Mouse (Mus musculus) CH12.LX (cell line): ENCODE measurements at regions not wholly inside any gene's neighbourhood (a gene's known extent, or its start where the extent isn't known, plus 50 kb on each side); places are given as distances from the start of the nearest gene placed in this dataset.
A peak's percentile ranks its signal among the peaks of the same experiment; 100 is the strongest.

Source experiments
- DNase-seq: peaks from one replicate; pipeline ENCODE4 v3.0.0-alpha.2; 2013; ENCODE audit errors: extremely low read depth
- H3K27ac ChIP-seq: 2 replicates; pipeline ENCODE4 v1.5.1; 2012; ENCODE audit warnings: low read depth, mild to moderate bottlenecking, control low read depth, moderate library complexity; ENCODE audit not compliant: insufficient read depth
- H3K27me3 ChIP-seq: replicated peaks from 2 replicates; pipeline ENCODE3; 2012; ENCODE audit warnings: inconsistent platforms
- H3K36me3 ChIP-seq, 2 experiments: replicated peaks in 1 of 2; 2 replicates each; pipeline versions ENCODE3 to v1.6.1; 2012; ENCODE audit warnings: inconsistent platforms in 1 of 2, low read length in 1 of 2, mild to moderate bottlenecking in 1 of 2, mixed read lengths in 1 of 2, moderate library complexity in 1 of 2; ENCODE audit not compliant: control insufficient read depth in 1 of 2, insufficient read depth in 1 of 2
- H3K4me1 ChIP-seq, 2 experiments: 2 replicates each; pipeline ENCODE4 v1.6.1; 2012; ENCODE audit warnings: inconsistent platforms in 1 of 2, moderate library complexity in 1 of 2; ENCODE audit not compliant: insufficient read depth in 2 of 2, control insufficient read depth in 1 of 2
- H3K4me2 ChIP-seq: 2 replicates; pipeline ENCODE4 v1.6.1; 2012; ENCODE audit warnings: low read depth, mild to moderate bottlenecking, control low read depth; ENCODE audit not compliant: poor library complexity, insufficient read depth, severe bottlenecking
- H3K4me3 ChIP-seq, 3 experiments: fragments of 150-350 bp in 1 of 3; sonication (generic) in 1 of 3; replicated peaks in 1 of 3; 2 replicates each; pipeline versions ENCODE3 to v1.5.1; 2011 to 2012; ENCODE audit warnings: low read depth in 2 of 3, low read length in 2 of 3, mild to moderate bottlenecking in 2 of 3, moderate library complexity in 2 of 3, control low read depth in 1 of 3, improper control_type of control experiment in 1 of 3, inconsistent platforms in 1 of 3, mixed read lengths in 1 of 3; ENCODE audit not compliant: poor library complexity in 1 of 3
- H3K79me2 ChIP-seq: replicated peaks from 2 replicates; pipeline ENCODE4 v1.6.1; 2012; ENCODE audit warnings: mild to moderate bottlenecking, moderate library complexity; ENCODE audit not compliant: control insufficient read depth, poor library complexity, insufficient read depth, severe bottlenecking; ENCODE audit errors: extremely low read depth
- H3K9ac ChIP-seq: 2 replicates; pipeline ENCODE4 v1.6.1; 2012; ENCODE audit warnings: low read depth, mild to moderate bottlenecking, control low read depth, moderate library complexity; ENCODE audit not compliant: insufficient read depth
- H3K9me3 ChIP-seq: replicated peaks from 2 replicates; pipeline ENCODE3; 2012; ENCODE audit warnings: low read length, inconsistent platforms, mixed read lengths
- BHLHE40 ChIP-seq: IDR thresholded peaks from 2 replicates; pipeline ENCODE4 v1.6.1; 2011; ENCODE audit warnings: mild to moderate bottlenecking, low read depth, low read length, improper control_type of control experiment
- CHD2 ChIP-seq: IDR thresholded peaks from 2 replicates; pipeline ENCODE4 v1.6.1; 2011; ENCODE audit warnings: low read length, improper control_type of control experiment
- E2F4 ChIP-seq: IDR thresholded peaks from 2 replicates; pipeline ENCODE4 v1.6.1; 2011; ENCODE audit warnings: low read depth, low read length, improper control_type of control experiment; ENCODE audit not compliant: insufficient replicate concordance
- ELF1 ChIP-seq: IDR thresholded peaks from 2 replicates; pipeline ENCODE4 v1.6.1; 2014; ENCODE audit warnings: low read depth, mild to moderate bottlenecking, inconsistent platforms, low read length, improper control_type of control experiment
- EP300 ChIP-seq: IDR thresholded peaks from 2 replicates; pipeline ENCODE4 v1.6.1; 2011; ENCODE audit warnings: low read length, improper control_type of control experiment
- ETS1 ChIP-seq: conservative IDR thresholded peaks from 2 replicates; pipeline ENCODE4 v1.6.1; 2012; ENCODE audit warnings: low read depth, mild to moderate bottlenecking, inconsistent platforms, low read length, improper control_type of control experiment, moderate library complexity
- GABPA ChIP-seq: IDR thresholded peaks from 2 replicates; pipeline ENCODE4 v1.6.1; 2012; ENCODE audit warnings: low read depth, low read length, improper control_type of control experiment, inconsistent platforms; ENCODE audit not compliant: insufficient replicate concordance
- IRF4 ChIP-seq: IDR thresholded peaks from 2 replicates; pipeline ENCODE4 v1.6.1; 2014; ENCODE audit warnings: low read depth, mild to moderate bottlenecking, inconsistent platforms, low read length, improper control_type of control experiment
- JUN ChIP-seq: IDR thresholded peaks from 2 replicates; pipeline ENCODE4 v1.6.1; 2011; ENCODE audit warnings: low read depth, mild to moderate bottlenecking, low read length, improper control_type of control experiment, moderate library complexity; ENCODE audit not compliant: insufficient read depth
- JUND ChIP-seq: conservative IDR thresholded peaks from 2 replicates; pipeline ENCODE4 v1.6.1; 2011; ENCODE audit warnings: low read depth, low read length, improper control_type of control experiment
- MAFK ChIP-seq: IDR thresholded peaks from 2 replicates; pipeline ENCODE4 v1.6.1; 2011; ENCODE audit warnings: low read length, improper control_type of control experiment; ENCODE audit not compliant: insufficient replicate concordance
- MAX ChIP-seq: IDR thresholded peaks from 2 replicates; pipeline ENCODE4 v1.6.1; 2011; ENCODE audit warnings: low read length, improper control_type of control experiment
- MAZ ChIP-seq: IDR thresholded peaks from 2 replicates; pipeline ENCODE4 v1.6.1; 2012; ENCODE audit warnings: low read depth, mild to moderate bottlenecking, inconsistent platforms, low read length, improper control_type of control experiment, moderate library complexity
- MEF2A ChIP-seq: IDR thresholded peaks from 2 replicates; pipeline ENCODE4 v1.6.1; 2014; ENCODE audit warnings: low read depth, mild to moderate bottlenecking, inconsistent platforms, low read length, improper control_type of control experiment, borderline replicate concordance
- MYC ChIP-seq: IDR thresholded peaks from 2 replicates; pipeline ENCODE4 v1.6.1; 2011; ENCODE audit warnings: low read depth, mild to moderate bottlenecking, improper control_type of control experiment, low read length
- RAD21 ChIP-seq: IDR thresholded peaks from 2 replicates; pipeline ENCODE4 v1.6.1; 2011; ENCODE audit warnings: low read depth, mild to moderate bottlenecking, low read length, improper control_type of control experiment, moderate library complexity
- SIN3A ChIP-seq: IDR thresholded peaks from 2 replicates; pipeline ENCODE4 v1.6.1; 2012; ENCODE audit warnings: low read length, improper control_type of control experiment, inconsistent platforms
- SMC3 ChIP-seq: IDR thresholded peaks from 2 replicates; pipeline ENCODE4 v1.6.1; 2011; ENCODE audit warnings: low read depth, low read length, improper control_type of control experiment
- TBP ChIP-seq: conservative IDR thresholded peaks from 2 replicates; pipeline ENCODE4 v1.6.1; 2011; ENCODE audit warnings: low read depth, low read length, improper control_type of control experiment
- TCF12 ChIP-seq: IDR thresholded peaks from 2 replicates; pipeline ENCODE4 v1.6.1; 2014; ENCODE audit warnings: low read depth, mild to moderate bottlenecking, inconsistent platforms, low read length, improper control_type of control experiment
- USF1 ChIP-seq: IDR thresholded peaks from 2 replicates; pipeline ENCODE4 v1.6.1; 2014; ENCODE audit warnings: low read depth, mild to moderate bottlenecking, inconsistent platforms, low read length, improper control_type of control experiment
- USF2 ChIP-seq: conservative IDR thresholded peaks from 2 replicates; pipeline ENCODE4 v1.6.1; 2011; ENCODE audit warnings: low read depth, low read length, improper control_type of control experiment
- ZMIZ1 ChIP-seq: IDR thresholded peaks from 2 replicates; pipeline ENCODE4 v1.6.1; 2012; ENCODE audit warnings: low read depth, mild to moderate bottlenecking, inconsistent platforms, low read length, improper control_type of control experiment
- ZNF384 ChIP-seq: IDR thresholded peaks from 2 replicates; pipeline ENCODE4 v1.6.1; 2012; ENCODE audit warnings: low read depth, low read length, improper control_type of control experiment, inconsistent platforms
- dilution Hi-C: fragments of 300-500 bp; cut with MboI; formaldehyde crosslinking; loops from 2 replicates; pipeline ENCODE4 v1.14.3; 2020; ENCODE audit warnings: low sequenced_read_pairs; ENCODE audit not compliant: extremely low pct_unique_long_range_greater_than_20kb, extremely low pct_ligation_motif_present
- in situ Hi-C: fragments of 300-500 bp; cut with MboI; formaldehyde crosslinking; loops from 3 replicates; pipeline ENCODE4 v1.14.3; 2019; ENCODE audit warnings: low sequenced_read_pairs, low pct_ligation_motif_present, low pct_unique_long_range_greater_than_20kb, mixed read lengths

DNA sequence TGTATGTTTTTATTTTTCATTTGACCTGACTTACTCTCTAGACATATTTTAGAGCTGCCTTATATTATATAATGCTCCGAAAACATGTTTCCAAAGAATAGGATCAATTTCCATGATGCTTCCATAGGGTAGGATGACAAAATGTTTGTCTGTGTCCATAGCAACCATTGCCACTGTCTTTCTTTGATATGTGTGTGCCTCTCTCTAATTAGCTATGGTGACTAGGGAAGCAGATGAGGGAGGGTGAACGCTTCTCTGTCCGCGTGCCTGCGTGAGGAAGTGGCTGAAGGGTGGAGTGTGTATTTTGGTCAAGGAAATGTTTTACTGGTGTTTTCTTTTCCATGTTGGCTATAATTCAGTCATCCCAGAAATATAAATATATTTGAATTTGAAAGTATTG is 104.2 kb upstream of the Fn1 start:
- H3K4me2 ChIP-seq: no peak overlapping the region
- DNase-seq: no peak
- no peak overlapping the region for H3K27ac ChIP-seq
- H3K27me3 ChIP-seq: no peaks in the 10 kb centered on the region
- TF ChIP-seq USF2 (no peak), MAZ (no peak), TBP (0 out of 2 replicates have a peak, but pooled peaks have one; percentile 17)
- H3K9me3 ChIP-seq: no peaks in the 10 kb centered on the region
- H3K36me3 ChIP-seq: no peaks in the 10 kb centered on the region
- peaks cover 6 to 12% of the 10 kb centered on the region in 2 experiments; a peak in 3 of 4 replicates for H3K4me1 ChIP-seq
- no peaks in the 10 kb centered on the region for H3K79me2 ChIP-seq
- dilution Hi-C loops: no loop called here
- H3K9ac ChIP-seq: no peak overlapping the region
- no peak overlapping the region for H3K4me3 ChIP-seq
- in situ Hi-C loops: no loop called here

DNA sequence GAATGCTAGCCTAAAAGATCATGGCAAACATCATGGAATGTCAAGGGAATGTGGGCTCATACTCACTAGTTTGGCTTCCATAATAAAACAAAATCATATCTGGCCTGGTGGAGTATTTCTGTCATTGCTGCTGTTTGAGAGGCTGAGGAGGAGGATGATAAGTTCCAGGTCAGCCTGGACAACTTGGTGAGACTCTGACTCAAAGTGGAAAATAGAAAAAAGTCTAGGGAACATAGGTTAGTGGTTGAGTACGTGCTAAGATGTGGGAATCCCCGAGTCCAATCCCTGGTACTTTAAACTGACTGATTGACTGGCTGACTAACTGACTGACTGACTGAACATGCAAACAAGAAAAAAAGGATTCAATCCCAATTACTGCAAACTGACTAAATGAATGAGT is 103.2 kb upstream of the Fn1 start:
- in situ Hi-C loops (no loop called here), dilution Hi-C loops (no loop called here)
- H3K4me1 ChIP-seq: peaks cover 6 to 12% of the 10 kb centered on the region in 2 experiments; a peak in 3 of 4 replicates

DNA sequence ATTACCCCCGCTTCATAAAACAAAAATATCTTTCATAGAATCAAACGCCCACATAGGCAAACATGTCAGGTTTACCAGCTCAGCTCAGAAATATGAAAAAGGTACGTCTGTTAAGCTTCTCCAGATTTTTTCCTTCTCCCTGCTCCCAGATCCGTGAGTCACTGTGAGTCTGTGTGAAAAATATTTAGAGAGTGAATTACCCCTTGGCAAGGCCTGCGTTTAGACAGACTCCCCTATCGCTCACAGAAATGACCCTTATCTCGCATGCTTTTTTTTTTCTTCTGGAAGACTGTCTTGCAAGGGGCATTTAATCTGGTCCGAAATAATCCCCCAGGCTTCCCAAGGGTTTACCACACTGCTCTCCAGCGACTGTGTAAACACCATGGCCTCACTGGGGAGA is 102.4 kb upstream of the Fn1 start:
- H3K27me3 ChIP-seq: no peaks in the 10 kb centered on the region
- H3K27ac ChIP-seq: no peak overlapping the region
- dilution Hi-C loops: no loop called here
- DNase-seq: no peak
- H3K4me3 ChIP-seq: no peak overlapping the region
- H3K4me2 ChIP-seq: no peak overlapping the region
- in situ Hi-C loops: no loop called here
- no peaks in the 10 kb centered on the region for H3K9me3 ChIP-seq
- no peaks in the 10 kb centered on the region for H3K79me2 ChIP-seq
- H3K9ac ChIP-seq: no peak overlapping the region
- peaks cover 6 to 11% of the 10 kb centered on the region in 2 experiments; a peak in 3 of 4 replicates for H3K4me1 ChIP-seq
- no peaks in the 10 kb centered on the region for H3K36me3 ChIP-seq
- TF ChIP-seq ETS1 (no peak), TCF12 (no peak), IRF4 (no peak), MAZ (no peak), MAX (no peak), EP300 (no peak), SIN3A (no peak), MAFK (no peak), JUND (no peak), BHLHE40 (no peak)

More for the DNA sequence above, 103.2 kb upstream of the Fn1 start:
- H3K79me2 ChIP-seq: no peaks in the 10 kb centered on the region
- TF ChIP-seq BHLHE40 (no peak), MAX (no peak), ZNF384 (no peak), CHD2 (no peak), MEF2A (no peak), MYC (no peak), SMC3 (no peak), E2F4 (no peak), TBP (no peak), JUN (no peak), MAZ (no peak), GABPA (no peak), TCF12 (no peak), ZMIZ1 (no peak), RAD21 (no peak), ELF1 (no peak), USF1 (no peak)
- TF ChIP-seq, all 38 proteins: peak for 0
- Histone ChIP-seq H3K36me3 (no peaks in the 10 kb centered on the region), H3K4me2 (no peak overlapping the region), H3K4me3 (no peak overlapping the region), H3K27ac (no peak overlapping the region), H3K27me3 (no peaks in the 10 kb centered on the region), H3K9ac (no peak overlapping the region), H3K9me3 (no peaks in the 10 kb centered on the region)
- DNase-seq: no peak
